In genomic region chr7:97416906-97417777, GRCm38 (mm10) we compare ENCODE assay signal across 9 mouse cellular contexts. TPM values are rescaled to one million over a fixed set of nuclear protein-coding genes. Genes with fewer than 3 reads are reported as not detected.
DNase-seq lines count a peak whose midpoint lies in the region; ATAC-seq lines count a peak whose summit lies in the region.
"Had no signal": no experiment of that assay in that cellular context is flagged by ENCODE, and none has a peak within 500 bp of the region (broad histone marks: within the 10 kb centered on the region; RNA-seq: fewer than 3 reads in every experiment).

Gene Thrsp, minus strand, starts transcription at chr7:97417730.

- peak; percentile 84 to 91 for DNase-seq in heart, adult 18-20 months
- no peak for DNase-seq in heart, embryonic 10.5 days (ENCODE audit: low spot score)
- peak; percentile 57 to 61 for DNase-seq in adrenal gland, adult 18-20 months (ENCODE audit: low spot score in 2 of 2)
- peak; percentile 85 to 87 for DNase-seq in heart, postnatal 10 days
- DNase-seq in layer of hippocampus, postnatal 36 days, result peak; percentile 72 to 79
- DNase-seq in right cerebral cortex, adult 18-20 months, result peak; percentile 80
- no peak for DNase-seq in spleen, postnatal 14 days (ENCODE audit: low spot score in 2 of 2)

- WGBS in heart, embryonic 10.5 days, result 74% methylated on average over 25 of the region's 25 CpGs
- WGBS in forebrain, embryonic 15.5 days, result 71% methylated on average over 25 of the region's 25 CpGs

- no peak within 1 kb of the TSS for H3K4me3 ChIP-seq in heart, embryonic 10.5 days
- no peak within 1 kb of the TSS for H3K4me3 ChIP-seq in forebrain, embryonic 15.5 days
- H3K4me3 ChIP-seq: erythroblast, embryonic 14.5 days had no signal

- intact Hi-C loops in heart, postnatal 10 days (cut with DNase I), result no loop called here

- H3K9me3 ChIP-seq in heart, embryonic 10.5 days, result no peaks in the 10 kb centered on the region
- H3K9me3 ChIP-seq in forebrain, embryonic 15.5 days, result no peaks in the 10 kb centered on the region

- H3K27ac ChIP-seq in heart, embryonic 10.5 days, result no peak within 1 kb of the TSS
- 0 out of 2 replicates have a peak within 1 kb of the TSS, but pooled peaks have one; percentile 37 for H3K27ac ChIP-seq in forebrain, embryonic 15.5 days (replicated peaks)

- H3K9ac ChIP-seq in forebrain, embryonic 15.5 days (replicated peaks), result no peak within 1 kb of the TSS

- no peaks in the 10 kb centered on the region for H3K36me3 ChIP-seq in heart, embryonic 10.5 days
- peaks cover 5% of the 10 kb centered on the region for H3K36me3 ChIP-seq in forebrain, embryonic 15.5 days

- no peaks in the 10 kb centered on the region for H3K27me3 ChIP-seq in heart, embryonic 10.5 days (ENCODE audit: insufficient read depth, poor library complexity, severe bottlenecking)
- H3K27me3 ChIP-seq in forebrain, embryonic 15.5 days, result no peaks in the 10 kb centered on the region

- peak; percentile 46 for ATAC-seq in forebrain, embryonic 15.5 days (replicated peaks)

- H3K4me1 ChIP-seq in heart, embryonic 10.5 days, result peaks cover 25% of the 10 kb centered on the region
- peaks cover 18% of the 10 kb centered on the region for H3K4me1 ChIP-seq in forebrain, embryonic 15.5 days

- H3K4me2 ChIP-seq in forebrain, embryonic 15.5 days (replicated peaks), result no peak within 1 kb of the TSS; the same call in 1 of the 2 replicates

RNA-seq across cellular contexts. Expression of gene Thrsp, which starts in this region (rescaled TPM):
- 100 to 1,000 TPM in 1 of 2 experiments, 10 to 100 TPM in 1; 73.2 to 181 TPM for total RNA-seq in heart, adult 18-20 months (2021)
- 0.43 and 0.51 TPM in 2 replicates for polyA plus RNA-seq in heart, embryonic 10.5 days (2016; fragmentation: Nextera tagmentation; extraction: Ambion mirVana)
- 1,000 to 10,000 TPM in 1 of 2 experiments, 100 to 1,000 TPM in 1; 976 to 2,135 TPM for total RNA-seq in adrenal gland, adult 18-20 months (2021)
- polyA plus RNA-seq in forebrain, embryonic 15.5 days (2015; fragmentation: Nextera tagmentation; extraction: Ambion mirVana), result 4.1 and 5.6 TPM in 2 replicates
- 10 to 100 TPM; 20.5 to 28.4 TPM for total RNA-seq in heart, postnatal 10 days (2021)
- 10 to 100 TPM; 36.2 to 45.8 TPM for total RNA-seq in layer of hippocampus, postnatal 36 days (2021)
- polyA plus RNA-seq: erythroblast, embryonic 14.5 days had no signal

Comparison
In these comparisons a context has a peak if more than half of its experiments do, and no peak if none do; other contexts are left out.
1. RNA of gene Thrsp (total RNA-seq): 976 to 2,135 TPM in adrenal gland, adult 18-20 months; 73.2 to 181 TPM in heart, adult 18-20 months, 36.2 to 45.8 TPM in layer of hippocampus, postnatal 36 days and 20.5 to 28.4 TPM in heart, postnatal 10 days; every median in the first group is over 4 times any median in the second.
2. DNase-seq: peak in heart, adult 18-20 months (2 of 2), adrenal gland, adult 18-20 months (2 of 2), heart, postnatal 10 days (2 of 2), layer of hippocampus, postnatal 36 days (2 of 2) and right cerebral cortex, adult 18-20 months (single experiment); none in heart, embryonic 10.5 days (single experiment) and spleen, postnatal 14 days (0 of 2).